Mouse (Mus musculus): Measurements from ENCODE around the gene Gper1.

GRCm38 (mm10) chr5:139449161-139449791 lies 26.3 kb downstream of the Gper1 start:
- TF ChIP-seq CTCF (IDR thresholded peaks at IDR 0.05; ENCODE audit: borderline replicate concordance, control insufficient read depth, extremely low read depth, insufficient read depth, low read length, poor library complexity) (no peak), POLR2A (IDR thresholded peaks at IDR 0.05; ENCODE audit: control insufficient read depth, extremely low read depth, insufficient read depth, low read length, poor library complexity) (no peak)
